Mouse (Mus musculus): ENCODE measurements around the gene Clca4b. TPM values are rescaled to one million over a fixed set of nuclear protein-coding genes. Genes with fewer than 3 reads are reported as not detected.

Gene Clca4b
- polyA plus RNA-seq, 1 experiment from 2014 or later, result not detected

Other genes with a start within 250 kb of the Clca4b start
- 97.7 and 100 TPM in 2 replicates for gene Sh3glb1, start 212.2 kb downstream of the Clca4b start, polyA plus RNA-seq (2014; fragmentation: Nextera tagmentation; extraction: Ambion mirVana)
- 3.0 and 3.1 TPM in 2 replicates for gene Clca3a1, start 171.6 kb downstream of the Clca4b start, polyA plus RNA-seq (2014; fragmentation: Nextera tagmentation; extraction: Ambion mirVana)
- gene Clca3a2, start 113.0 kb downstream of the Clca4b start, polyA plus RNA-seq (2014; fragmentation: Nextera tagmentation; extraction: Ambion mirVana), result 0.18 TPM in 1 of 2 replicates, not detected in the other
- gene Clca3b, start 83.2 kb downstream of the Clca4b start, polyA plus RNA-seq (2014; fragmentation: Nextera tagmentation; extraction: Ambion mirVana), result not detected in 2 replicates
- gene Clca4a, start 42.5 kb upstream of the Clca4b start, polyA plus RNA-seq (2014; fragmentation: Nextera tagmentation; extraction: Ambion mirVana), result not detected in 2 replicates
- not detected in 2 replicates for gene Clca1, start 100.2 kb upstream of the Clca4b start, polyA plus RNA-seq (2014; fragmentation: Nextera tagmentation; extraction: Ambion mirVana)
- gene Clca2, start 166.9 kb upstream of the Clca4b start, polyA plus RNA-seq (2014; fragmentation: Nextera tagmentation; extraction: Ambion mirVana), result 0.07 TPM in 1 of 2 replicates, not detected in the other
- gene Odf2l, start 186.1 kb upstream of the Clca4b start, polyA plus RNA-seq (2014; fragmentation: Nextera tagmentation; extraction: Ambion mirVana), result 18.7 and 19.5 TPM in 2 replicates